Mouse (Mus musculus): ENCODE measurements around the gene Itgae. TPM values are rescaled to one million over a fixed set of nuclear protein-coding genes. Genes with fewer than 3 reads are reported as not detected.

The Itgae gene
- polyA plus RNA-seq, 1 experiment: 0.33 TPM

GRCm38 (mm10) chr11:73108898-73109625 lies 18.7 kb downstream of the Itgae start:
- 73% methylated on average over 14 of the region's 14 CpGs for WGBS
- DNase-seq: no peak
- Histone ChIP-seq H3K27ac (ENCODE audit: insufficient read depth, low read length) (no peak overlapping the region), H3K4me1 (ENCODE audit: control insufficient read depth, insufficient read depth, low read length) (no peaks in the 10 kb centered on the region), H3K27me3 (ENCODE audit: control insufficient read depth, insufficient read depth, low read length) (no peaks in the 10 kb centered on the region), H3K4me3 (replicated peaks; ENCODE audit: insufficient read depth, low read depth, low read length) (no peak overlapping the region)
- TF ChIP-seq CTCF (IDR thresholded peaks at IDR 0.05; ENCODE audit: borderline replicate concordance, insufficient read depth, low read depth, low read length): no peak
- TF ChIP-seq POLR2A (IDR thresholded peaks at IDR 0.05; ENCODE audit: borderline replicate concordance, insufficient read depth, low read length): no peak

GRCm38 (mm10) chr11:73109941-73110340 lies 19.6 kb downstream of the Itgae start:
- no peak for TF ChIP-seq CTCF (IDR thresholded peaks at IDR 0.05; ENCODE audit: borderline replicate concordance, insufficient read depth, low read depth, low read length)
- no peak for TF ChIP-seq POLR2A (IDR thresholded peaks at IDR 0.05; ENCODE audit: borderline replicate concordance, insufficient read depth, low read length)
- WGBS: 73% methylated on average over 3 of the region's 3 CpGs
- no peaks in the 10 kb centered on the region for H3K4me1 ChIP-seq (ENCODE audit: control insufficient read depth, insufficient read depth, low read length)
- H3K4me3 ChIP-seq (replicated peaks; ENCODE audit: insufficient read depth, low read depth, low read length): no peak overlapping the region
- H3K27me3 ChIP-seq (ENCODE audit: control insufficient read depth, insufficient read depth, low read length): no peaks in the 10 kb centered on the region
- H3K27ac ChIP-seq (ENCODE audit: insufficient read depth, low read length): no peak overlapping the region
- no peak for DNase-seq

- Histone ChIP-seq H3K27ac (ENCODE audit: insufficient read depth, low read length) (no peak overlapping the region), H3K4me3 (replicated peaks; ENCODE audit: insufficient read depth, low read depth, low read length) (no peak overlapping the region), H3K4me1 (ENCODE audit: control insufficient read depth, insufficient read depth, low read length) (no peaks in the 10 kb centered on the region), H3K27me3 (ENCODE audit: control insufficient read depth, insufficient read depth, low read length) (no peaks in the 10 kb centered on the region)
- WGBS: 66% methylated on average over 6 of the region's 6 CpGs
- no peak for DNase-seq
- TF ChIP-seq CTCF (IDR thresholded peaks at IDR 0.05; ENCODE audit: borderline replicate concordance, insufficient read depth, low read depth, low read length): no peak
- no peak for TF ChIP-seq POLR2A (IDR thresholded peaks at IDR 0.05; ENCODE audit: borderline replicate concordance, insufficient read depth, low read length)
Measured at GRCm38 (mm10) chr11:73111414-73111813, 21.0 kb downstream of the Itgae start.

DNA sequence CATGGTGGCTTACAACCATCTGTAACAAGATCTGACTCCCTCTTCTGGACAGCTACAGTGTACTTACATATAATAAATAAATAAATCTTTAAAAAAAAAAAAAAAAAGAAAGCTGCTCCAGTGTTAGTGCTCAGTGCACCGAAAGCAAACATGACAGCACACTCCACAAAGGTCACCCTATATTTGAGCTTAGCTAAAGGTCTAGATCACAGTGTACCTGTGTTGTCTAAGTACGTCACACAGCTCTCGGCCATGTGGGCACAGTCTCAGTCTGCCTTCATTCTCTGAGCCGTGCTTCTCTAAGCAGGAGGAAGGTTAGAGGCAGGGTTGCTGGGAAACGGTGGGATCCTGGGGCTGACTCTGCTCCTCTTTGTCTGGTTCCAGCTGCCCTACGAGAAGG lies 36.1 kb downstream of the Itgae start:
- Histone ChIP-seq H3K27me3 (ENCODE audit: control insufficient read depth, insufficient read depth, low read length) (no peaks in the 10 kb centered on the region), H3K27ac (ENCODE audit: insufficient read depth, low read length) (no peak overlapping the region), H3K4me3 (replicated peaks; ENCODE audit: insufficient read depth, low read depth, low read length) (no peak overlapping the region), H3K4me1 (ENCODE audit: control insufficient read depth, insufficient read depth, low read length) (no peaks in the 10 kb centered on the region)
- 74% methylated on average over 6 of the region's 6 CpGs for WGBS
- DNase-seq: no peak
- TF ChIP-seq POLR2A (IDR thresholded peaks at IDR 0.05; ENCODE audit: borderline replicate concordance, insufficient read depth, low read length) (no peak), CTCF (IDR thresholded peaks at IDR 0.05; ENCODE audit: borderline replicate concordance, insufficient read depth, low read depth, low read length) (no peak)

GRCm38 (mm10) chr11:73131020-73131419 lies 40.6 kb downstream of the Itgae start:
- no peaks in the 10 kb centered on the region for H3K27me3 ChIP-seq (ENCODE audit: control insufficient read depth, insufficient read depth, low read length)
- TF ChIP-seq CTCF (IDR thresholded peaks at IDR 0.05; ENCODE audit: borderline replicate concordance, insufficient read depth, low read depth, low read length) (no peak), POLR2A (IDR thresholded peaks at IDR 0.05; ENCODE audit: borderline replicate concordance, insufficient read depth, low read length) (no peak)
- H3K4me3 ChIP-seq (replicated peaks; ENCODE audit: insufficient read depth, low read depth, low read length): no peak overlapping the region
- no peak overlapping the region for H3K27ac ChIP-seq (ENCODE audit: insufficient read depth, low read length)
- DNase-seq: no peak
- WGBS: 78% methylated on average over 7 of the region's 7 CpGs
- H3K4me1 ChIP-seq (ENCODE audit: control insufficient read depth, insufficient read depth, low read length): no peaks in the 10 kb centered on the region

- Histone ChIP-seq H3K27me3 (ENCODE audit: control insufficient read depth, insufficient read depth, low read length) (no peaks in the 10 kb centered on the region), H3K27ac (ENCODE audit: insufficient read depth, low read length) (no peak overlapping the region), H3K4me1 (ENCODE audit: control insufficient read depth, insufficient read depth, low read length) (no peaks in the 10 kb centered on the region), H3K4me3 (replicated peaks; ENCODE audit: insufficient read depth, low read depth, low read length) (no peak overlapping the region)
- DNase-seq: no peak
- no peak for TF ChIP-seq POLR2A (IDR thresholded peaks at IDR 0.05; ENCODE audit: borderline replicate concordance, insufficient read depth, low read length)
- TF ChIP-seq CTCF (IDR thresholded peaks at IDR 0.05; ENCODE audit: borderline replicate concordance, insufficient read depth, low read depth, low read length): no peak
- WGBS: 93% methylated on average over 6 of the region's 6 CpGs
Measured at GRCm38 (mm10) chr11:73132999-73133398, 42.6 kb downstream of the Itgae start.

- no peak for DNase-seq
- H3K27me3 ChIP-seq (ENCODE audit: control insufficient read depth, insufficient read depth, low read length): no peaks in the 10 kb centered on the region
- TF ChIP-seq CTCF (IDR thresholded peaks at IDR 0.05; ENCODE audit: borderline replicate concordance, insufficient read depth, low read depth, low read length) (no peak), POLR2A (IDR thresholded peaks at IDR 0.05; ENCODE audit: borderline replicate concordance, insufficient read depth, low read length) (no peak)
- 95% methylated on average over 5 of the region's 5 CpGs for WGBS
- no peaks in the 10 kb centered on the region for H3K4me1 ChIP-seq (ENCODE audit: control insufficient read depth, insufficient read depth, low read length)
- H3K27ac ChIP-seq (ENCODE audit: insufficient read depth, low read length): no peak overlapping the region
- H3K4me3 ChIP-seq (replicated peaks; ENCODE audit: insufficient read depth, low read depth, low read length): no peak overlapping the region
Measured at GRCm38 (mm10) chr11:73134222-73134621, 43.8 kb downstream of the Itgae start.

DNA sequence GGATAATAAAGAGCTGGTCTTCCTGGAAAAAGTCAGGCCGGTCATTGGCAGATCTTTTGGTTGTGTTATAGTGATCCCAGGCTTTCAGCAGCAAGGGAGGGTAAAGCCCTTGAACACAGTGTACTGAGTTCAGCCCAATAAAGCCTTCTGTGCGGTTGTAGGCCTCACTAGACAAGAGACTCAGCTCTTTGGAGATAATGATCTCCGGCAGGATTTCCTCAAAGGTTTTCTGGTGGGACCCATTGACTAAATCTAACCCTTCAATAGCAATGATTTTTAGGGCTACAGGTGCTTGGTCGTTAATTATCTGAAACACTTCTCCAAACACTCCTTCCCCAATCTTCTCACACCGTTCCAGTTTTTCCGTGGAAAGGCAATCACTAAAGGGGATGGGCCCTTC lies 46.2 kb downstream of the Itgae start:
- Histone ChIP-seq H3K27ac (ENCODE audit: insufficient read depth, low read length) (no peak overlapping the region), H3K27me3 (ENCODE audit: control insufficient read depth, insufficient read depth, low read length) (no peaks in the 10 kb centered on the region), H3K4me1 (ENCODE audit: control insufficient read depth, insufficient read depth, low read length) (no peaks in the 10 kb centered on the region), H3K4me3 (replicated peaks; ENCODE audit: insufficient read depth, low read depth, low read length) (no peak overlapping the region)
- WGBS: 79% methylated on average over 6 of the region's 6 CpGs
- TF ChIP-seq POLR2A (IDR thresholded peaks at IDR 0.05; ENCODE audit: borderline replicate concordance, insufficient read depth, low read length) (no peak), CTCF (IDR thresholded peaks at IDR 0.05; ENCODE audit: borderline replicate concordance, insufficient read depth, low read depth, low read length) (no peak)
- DNase-seq: no peak

All from cerebellum, adult 2 months (tissue).